Mouse (Mus musculus) kidney, postnatal 10 days (tissue): ENCODE results near the gene Lamc3.
"Not testable (repeated sequence)": the region's sequence is repeated elsewhere in the genome, so short reads cannot be mapped to it uniquely, and the experiment has no call there.

Experiments used
- DNase-seq: peaks from one replicate; pipeline ENCODE4 v3.0.0; 2021; ENCODE audit warnings: mixed read lengths

Gene Lamc3

GRCm38 (mm10) chr2:31878610-31879009 lies 8.5 kb upstream of the Lamc3 start:
- no peak for DNase-seq

- DNase-seq, result peak; percentile 61
These were observed 6.2 kb upstream of the Lamc3 start for GRCm38 (mm10) chr2:31880868-31881267.

- DNase-seq, result no peak
These were observed 4.0 kb upstream of the Lamc3 start for GRCm38 (mm10) chr2:31883061-31883460.

GRCm38 (mm10) chr2:31884806-31885205 lies 2.3 kb upstream of the Lamc3 start:
- DNase-seq, result peak; percentile 78

- DNase-seq, result no peak
These were observed 1.8 kb downstream of the Lamc3 start for GRCm38 (mm10) chr2:31888871-31889270.

GRCm38 (mm10) chr2:31891219-31891618 lies 4.1 kb downstream of the Lamc3 start:
- DNase-seq, result peak; percentile 65

- DNase-seq, result no peak
These were observed 6.1 kb downstream of the Lamc3 start for GRCm38 (mm10) chr2:31893110-31893669.

- DNase-seq, result no peak
These were observed 7.3 kb downstream of the Lamc3 start for GRCm38 (mm10) chr2:31894221-31894870.

GRCm38 (mm10) chr2:31900932-31901331 lies 13.8 kb downstream of the Lamc3 start:
- DNase-seq, result no peak

- no peak for DNase-seq
These were observed 14.7 kb downstream of the Lamc3 start for GRCm38 (mm10) chr2:31901659-31902362.

GRCm38 (mm10) chr2:31904089-31904488 lies 17.0 kb downstream of the Lamc3 start:
- peak; percentile 58 for DNase-seq

GRCm38 (mm10) chr2:31904622-31905021 lies 17.5 kb downstream of the Lamc3 start:
- no peak for DNase-seq

- peak; percentile 31 for DNase-seq
These were observed 18.6 kb downstream of the Lamc3 start for GRCm38 (mm10) chr2:31905682-31906081.

- no peak for DNase-seq
These were observed 19.3 kb downstream of the Lamc3 start for GRCm38 (mm10) chr2:31906407-31906806.

- DNase-seq, result peak; percentile 62
These were observed 25.5 kb downstream of the Lamc3 start for GRCm38 (mm10) chr2:31912575-31912974.

- not testable (repeated sequence) for DNase-seq
These were observed 27.1 kb downstream of the Lamc3 start for GRCm38 (mm10) chr2:31914213-31914612.

- peak; percentile 91 for DNase-seq
These were observed 28.0 kb downstream of the Lamc3 start for GRCm38 (mm10) chr2:31915112-31915511.

GRCm38 (mm10) chr2:31917636-31918035 lies 30.5 kb downstream of the Lamc3 start:
- peak; percentile 65 for DNase-seq

GRCm38 (mm10) chr2:31923645-31924044 lies 36.6 kb downstream of the Lamc3 start:
- no peak for DNase-seq

- DNase-seq, result peak; percentile 88
These were observed 37.7 kb downstream of the Lamc3 start for GRCm38 (mm10) chr2:31924811-31925210.

GRCm38 (mm10) chr2:31925936-31926335 lies 38.8 kb downstream of the Lamc3 start:
- no peak for DNase-seq

- DNase-seq, result no peak
These were observed 42.6 kb downstream of the Lamc3 start for GRCm38 (mm10) chr2:31929664-31930063.

GRCm38 (mm10) chr2:31934551-31934950 lies 47.5 kb downstream of the Lamc3 start:
- DNase-seq, result no peak

GRCm38 (mm10) chr2:31935054-31935453 lies 48.0 kb downstream of the Lamc3 start:
- DNase-seq, result no peak
